Mouse (Mus musculus): ENCODE measurements at regions not wholly inside any gene's neighbourhood (a gene's known extent, or its start where the extent isn't known, plus 50 kb on each side); places are given as distances from the start of the nearest gene placed in this dataset.

GRCm38 (mm10) chr4:23148097-23148849 is 660.1 kb upstream of the Pou3f2 start:
- TF ChIP-seq CTCF (IDR thresholded peaks at IDR 0.05; ENCODE audit: low read depth) (no peak), EP300 (IDR thresholded peaks at IDR 0.05; ENCODE audit: low read depth) (no peak)
